Mouse (Mus musculus) C2C12 (cell line): ENCODE data around the gene Plxdc1. TPM values are rescaled to one million over a fixed set of nuclear protein-coding genes. Genes with fewer than 3 reads are reported as not detected.
A peak's percentile ranks its signal among the peaks of the same experiment; 100 is the strongest.

Experiments used
- H3K27me3 ChIP-seq: one replicate; pipeline ENCODE4 v1.6.1; 2011; ENCODE audit not compliant: control insufficient read depth, insufficient read depth, insufficient read length
- H3K36me3 ChIP-seq: one replicate; pipeline ENCODE4 v1.6.1; 2011; ENCODE audit not compliant: control insufficient read depth, insufficient read depth
- H3K4me3 ChIP-seq: one replicate; pipeline ENCODE4 v1.5.1; 2011; ENCODE audit warnings: mild to moderate bottlenecking, control low read depth; ENCODE audit not compliant: poor library complexity, insufficient read depth, severe bottlenecking
- H3K79me2 ChIP-seq: one replicate; pipeline ENCODE4 v1.6.1; 2011; ENCODE audit not compliant: control insufficient read depth, insufficient read depth
- H3K79me3 ChIP-seq: one replicate; pipeline ENCODE4 v1.6.1; 2011; ENCODE audit warnings: low read depth, control low read depth
- H3ac ChIP-seq: one replicate; pipeline ENCODE3; 2011; ENCODE audit warnings: low read depth; ENCODE audit not compliant: control insufficient read depth, insufficient read length
- CEBPB ChIP-seq: IDR thresholded peaks from one replicate; pipeline ENCODE4 v1.6.1; 2011; ENCODE audit warnings: low read depth, mild to moderate bottlenecking, control low read depth, moderate library complexity
- CTCF ChIP-seq: IDR thresholded peaks from one replicate; pipeline ENCODE4 v1.5.1; 2011; ENCODE audit not compliant: control insufficient read depth, insufficient read depth, insufficient read length
- FOSL1 ChIP-seq: IDR thresholded peaks from one replicate; pipeline ENCODE4 v1.8.0; 2011; ENCODE audit warnings: mild to moderate bottlenecking, low read length; ENCODE audit not compliant: poor library complexity, insufficient read depth, severe bottlenecking
- MAX ChIP-seq: IDR thresholded peaks from one replicate; pipeline ENCODE4 v1.6.1; 2011; ENCODE audit warnings: mild to moderate bottlenecking, control low read depth
- MYOD1 ChIP-seq: IDR thresholded peaks from one replicate; pipeline ENCODE4 v1.6.1; 2011; ENCODE audit warnings: low read depth; ENCODE audit not compliant: control insufficient read depth, insufficient read length
- MYOG ChIP-seq: IDR thresholded peaks from one replicate; pipeline ENCODE4 v1.6.1; 2011; ENCODE audit not compliant: control insufficient read depth, insufficient read length; ENCODE audit errors: extremely low read depth
- USF1 ChIP-seq: IDR thresholded peaks from one replicate; pipeline ENCODE4 v1.6.1; 2011; ENCODE audit warnings: low read depth, mild to moderate bottlenecking, control low read depth, moderate library complexity
- polyA plus RNA-seq: library from polyadenylated mRNA; unstranded; fragments of >200 nt; fragmentation: generic; extraction: Trizol; gene quantifications from one replicate; pipeline ENCODE4 v1.2.1, GENCODE M21; 2012; ENCODE audit warnings: missing spikeins

Gene Plxdc1
- polyA plus RNA-seq, 1 experiment, result 0.25 TPM

GRCm38 (mm10) chr11:97998898-97999608 lies 12.8 kb upstream of the Plxdc1 start:
- TF ChIP-seq MAX (no peak), USF1 (no peak), FOSL1 (no peak), MYOG (no peak), CTCF (no peak), CEBPB (no peak)
- Histone ChIP-seq H3K27me3 (no peaks in the 10 kb centered on the region), H3ac (no peak overlapping the region), H3K79me3 (no peaks in the 10 kb centered on the region), H3K36me3 (no peaks in the 10 kb centered on the region), H3K4me3 (no peak overlapping the region), H3K79me2 (no peaks in the 10 kb centered on the region)

- no peak overlapping the region for H3ac ChIP-seq
- TF ChIP-seq CTCF (no peak), USF1 (no peak), CEBPB (no peak), FOSL1 (no peak), MYOG (no peak), MYOD1 (no peak), MAX (no peak)
- no peaks in the 10 kb centered on the region for H3K27me3 ChIP-seq
Observed at GRCm38 (mm10) chr11:97998074-97998793, 12.0 kb upstream of the Plxdc1 start.

DNA sequence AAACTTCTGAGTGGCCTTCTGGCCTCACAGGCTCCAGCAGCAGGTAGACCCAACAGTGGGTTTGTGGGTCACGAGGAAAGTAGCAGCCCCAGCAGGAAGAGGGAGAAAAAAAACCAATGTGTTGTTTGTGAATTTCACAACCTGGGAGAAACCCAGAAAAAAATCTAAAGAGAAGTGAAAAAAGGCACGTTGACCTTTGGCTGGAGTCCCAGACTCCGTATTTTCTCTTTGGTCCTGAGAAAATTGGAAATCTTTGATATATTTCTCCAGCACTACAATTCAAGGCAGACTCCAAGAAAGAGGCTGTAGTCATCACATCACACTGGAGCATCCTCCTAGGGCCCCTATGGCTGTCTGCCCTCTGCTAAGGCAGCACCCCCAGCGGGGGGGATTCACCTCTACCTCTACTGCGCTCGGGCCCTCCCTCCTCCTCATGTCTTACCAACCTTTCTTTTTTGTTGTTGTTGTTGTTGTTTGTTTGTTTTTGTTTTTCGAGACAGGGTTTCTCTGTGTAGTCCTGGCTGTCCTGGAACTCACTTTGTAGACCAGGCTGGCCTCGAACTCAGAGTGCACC lies 11.2 kb upstream of the Plxdc1 start:
- Histone ChIP-seq H3K79me2 (no peaks in the 10 kb centered on the region), H3K4me3 (no peak overlapping the region), H3K79me3 (no peaks in the 10 kb centered on the region), H3K27me3 (no peaks in the 10 kb centered on the region), H3ac (no peak overlapping the region), H3K36me3 (no peaks in the 10 kb centered on the region)
- TF ChIP-seq FOSL1 (no peak), CEBPB (no peak), MYOD1 (no peak), MYOG (no peak), MAX (no peak), CTCF (no peak), USF1 (no peak)

More at GRCm38 (mm10) chr11:97998074-97998793, 12.0 kb upstream of the Plxdc1 start:
- no peaks in the 10 kb centered on the region for H3K79me2 ChIP-seq
- no peaks in the 10 kb centered on the region for H3K79me3 ChIP-seq
- no peak overlapping the region for H3K4me3 ChIP-seq
- no peaks in the 10 kb centered on the region for H3K36me3 ChIP-seq

DNA sequence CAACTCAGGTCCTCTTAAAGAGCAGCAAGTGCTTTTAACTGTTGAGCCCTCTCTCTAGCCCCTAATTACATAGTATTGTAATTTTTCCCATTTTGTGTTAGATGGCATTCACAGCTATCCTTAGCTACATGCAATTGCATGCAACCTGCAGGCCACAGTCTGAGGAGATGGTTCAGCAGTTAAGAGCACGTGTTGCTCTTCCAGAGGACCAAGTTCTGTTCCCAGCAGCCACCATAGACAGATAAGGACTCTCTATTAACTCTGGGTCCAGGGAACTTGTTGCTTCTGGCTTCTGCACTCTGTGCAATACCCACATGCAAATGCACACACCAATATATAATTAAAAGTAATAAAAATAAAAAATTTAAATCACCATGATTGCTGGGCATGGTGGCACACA lies 10.4 kb upstream of the Plxdc1 start:
- Histone ChIP-seq H3K4me3 (no peak overlapping the region), H3K79me2 (no peaks in the 10 kb centered on the region), H3K36me3 (no peaks in the 10 kb centered on the region), H3K79me3 (no peaks in the 10 kb centered on the region), H3K27me3 (no peaks in the 10 kb centered on the region), H3ac (no peak overlapping the region)
- TF ChIP-seq MAX (no peak), MYOD1 (no peak), CTCF (no peak), FOSL1 (no peak), USF1 (no peak), MYOG (no peak), CEBPB (no peak)

- Histone ChIP-seq H3K27me3 (no peaks in the 10 kb centered on the region), H3K79me2 (no peaks in the 10 kb centered on the region), H3K36me3 (no peaks in the 10 kb centered on the region), H3K79me3 (no peaks in the 10 kb centered on the region), H3K4me3 (no peak within 1 kb of the TSS), H3ac (peak within 1 kb of the TSS; percentile 5)
- TF ChIP-seq USF1, result no peak
- TF ChIP-seq MYOD1, result no peak
- TF ChIP-seq CTCF, result no peak
- no peak for TF ChIP-seq MYOG
- no peak for TF ChIP-seq FOSL1
- no peak for TF ChIP-seq MAX
- TF ChIP-seq CEBPB, result no peak
Observed at GRCm38 (mm10) chr11:97995564-97996288, 9.5 kb upstream of the Plxdc1 start, which contains the start of gene Arl5c. Arl5c (minus strand) TSS chr11:97996181.
